Mouse (Mus musculus) spleen, adult 2 months (tissue): Measurements from ENCODE around the gene Bcap31. TPM values are rescaled to one million over a fixed set of nuclear protein-coding genes. Genes with fewer than 3 reads are reported as not detected.

Experiments
- DNase-seq, 2 experiments: peaks; one replicate each; pipeline versions ENCODE4 v3.0.0 to v3.0.0-alpha.2; 2012 to 2021; ENCODE audit warnings: low spot score in 2 of 2, low read depth in 1 of 2
- H3K27ac ChIP-seq: fragments of 200-500 bp; 2 replicates; pipeline ENCODE4 v1.5.1; 2012; ENCODE audit warnings: low read length, inconsistent platforms; ENCODE audit not compliant: insufficient read depth
- H3K27me3 ChIP-seq: fragments of 200-500 bp; 2 replicates; pipeline ENCODE4 v1.6.1; 2012; ENCODE audit warnings: mild to moderate bottlenecking, moderate library complexity, low read length, inconsistent platforms; ENCODE audit not compliant: control insufficient read depth, insufficient read depth
- H3K36me3 ChIP-seq: fragments of 200-500 bp; 2 replicates; pipeline ENCODE4 v1.6.1; 2012; ENCODE audit warnings: mild to moderate bottlenecking, low read length, inconsistent platforms; ENCODE audit not compliant: control insufficient read depth, insufficient read depth
- H3K4me1 ChIP-seq: fragments of 200-500 bp; 2 replicates; pipeline ENCODE4 v1.6.1; 2011; ENCODE audit warnings: inconsistent platforms; ENCODE audit not compliant: control insufficient read depth, insufficient read depth, insufficient read length
- H3K4me3 ChIP-seq: fragments of 200-500 bp; 2 replicates; pipeline ENCODE4 v1.5.1; 2011; ENCODE audit warnings: mild to moderate bottlenecking, inconsistent platforms; ENCODE audit not compliant: insufficient read depth, insufficient read length; ENCODE audit errors: extremely low read depth
- CTCF ChIP-seq: fragments of 200-500 bp; IDR thresholded peaks from 2 replicates; pipeline ENCODE4 v1.5.1; 2011; ENCODE audit warnings: mild to moderate bottlenecking, inconsistent platforms; ENCODE audit not compliant: insufficient read depth, insufficient read length, insufficient replicate concordance; ENCODE audit errors: extremely low read depth
- POLR2A ChIP-seq: fragments of 200-500 bp; IDR thresholded peaks from 2 replicates; pipeline ENCODE4 v1.6.1; 2011; ENCODE audit warnings: low read depth, low read length, inconsistent platforms
- WGBS: fragments of 180-500 bp; shearing (Covaris S2); methylation state at CpG from one replicate; pipeline ENCODE4 v1.1.7; 2018; 5-methylcytosine and 5-hydroxymethylcytosine counted together
- polyA plus RNA-seq: library from polyadenylated mRNA; depleted of rRNA; stranded (reverse); fragments of >200 nt; gene quantifications from 2 replicates; pipeline ENCODE4 v1.2.3, GENCODE M21; 2012

The Bcap31 gene
- polyA plus RNA-seq, 1 experiment, result 23.9 TPM

GRCm38 (mm10) chrX:73739151-73739550, 23.2 kb upstream of the Bcap31 start:
- Histone ChIP-seq H3K4me1 (no peaks in the 10 kb centered on the region), H3K36me3 (no peaks in the 10 kb centered on the region; the same call in 1 of the 2 replicates), H3K27me3 (no peaks in the 10 kb centered on the region), H3K4me3 (no peak overlapping the region), H3K27ac (no peak overlapping the region)
- DNase-seq, result no peak
- TF ChIP-seq CTCF, result no peak
- TF ChIP-seq POLR2A, result no peak
- 72% methylated on average over 5 of the region's 5 CpGs for WGBS

- 47% methylated on average over 1 of the region's 1 CpGs for WGBS
- TF ChIP-seq CTCF (no peak; the same call in 1 of the 2 replicates), POLR2A (no peak)
- Histone ChIP-seq H3K4me1 (no peaks in the 10 kb centered on the region), H3K36me3 (peaks cover 3% of the 10 kb centered on the region; the same call in 1 of the 2 replicates), H3K27ac (no peak overlapping the region), H3K4me3 (no peak overlapping the region), H3K27me3 (no peaks in the 10 kb centered on the region)
- DNase-seq, result no peak
Observed at GRCm38 (mm10) chrX:73738155-73738554, 22.2 kb upstream of the Bcap31 start.

GRCm38 (mm10) chrX:73730908-73731307, 14.9 kb upstream of the Bcap31 start:
- Histone ChIP-seq H3K27me3 (no peaks in the 10 kb centered on the region), H3K4me3 (no peak overlapping the region), H3K4me1 (no peaks in the 10 kb centered on the region), H3K27ac (no peak overlapping the region), H3K36me3 (peaks cover 16% of the 10 kb centered on the region)
- TF ChIP-seq POLR2A, result no peak
- TF ChIP-seq CTCF, result no peak
- no peak for DNase-seq
- 57% methylated on average over 1 of the region's 1 CpGs for WGBS

- Histone ChIP-seq H3K27me3 (no peaks in the 10 kb centered on the region), H3K27ac (peak overlapping the region; percentile 99), H3K4me1 (peaks cover 8% of the 10 kb centered on the region), H3K4me3 (peak overlapping the region; percentile 85), H3K36me3 (peaks cover 4% of the 10 kb centered on the region)
- DNase-seq, result peak; percentile 42 to 55
- WGBS, result 29% methylated on average over 5 of the region's 5 CpGs
- TF ChIP-seq POLR2A (no peak), CTCF (no peak)
Observed at GRCm38 (mm10) chrX:73718686-73719362, 2.8 kb upstream of the Bcap31 start.

- Histone ChIP-seq H3K4me1 (peaks cover 8% of the 10 kb centered on the region), H3K27ac (peak overlapping the region; percentile 99), H3K36me3 (peaks cover 4% of the 10 kb centered on the region), H3K27me3 (no peaks in the 10 kb centered on the region), H3K4me3 (peak overlapping the region; percentile 85)
- no peak for DNase-seq
- WGBS, result 35% methylated on average over 3 of the region's 3 CpGs
- TF ChIP-seq CTCF (no peak), POLR2A (no peak)
Observed at GRCm38 (mm10) chrX:73718271-73718670, 2.3 kb upstream of the Bcap31 start.

GRCm38 (mm10) chrX:73717667-73718066, 1.7 kb upstream of the Bcap31 start:
- DNase-seq, result peak in 1 of 2 experiments; percentile 55

More at GRCm38 (mm10) chrX:73717667-73718066, 1.7 kb upstream of the Bcap31 start:
- H3K36me3 ChIP-seq, result peaks cover 4% of the 10 kb centered on the region
- no peaks in the 10 kb centered on the region for H3K27me3 ChIP-seq
- 28% methylated on average over 11 of the region's 11 CpGs for WGBS
- peak; percentile 18; the same call in 1 of the 2 replicates for TF ChIP-seq POLR2A
- TF ChIP-seq CTCF, result no peak
- peak overlapping the region; percentile 85 for H3K4me3 ChIP-seq
- H3K4me1 ChIP-seq, result peaks cover 8% of the 10 kb centered on the region
- peak overlapping the region; percentile 99 for H3K27ac ChIP-seq
